Mouse (Mus musculus) limb, embryonic 11.5 days (tissue): ENCODE measurements at regions not wholly inside any gene's neighbourhood (a gene's known extent, or its start where the extent isn't known, plus 50 kb on each side); places are given as distances from the start of the nearest gene placed in this dataset.

Experiments used
- ATAC-seq: fragments of 200-750 bp; cut with Nextera tagmentation; 2 replicates; pipeline ENCODE4 v1.8.0; 2017; ENCODE audit warnings: low read depth; ENCODE audit not compliant: insufficient number of reproducible peaks, low FRiP score, low TSS enrichment
- DNase-seq: peaks from one replicate; pipeline ENCODE4 v3.0.0-alpha.2; 2015; ENCODE audit warnings: low spot score
- H3K27ac ChIP-seq: fragments of 300-500 bp; sonication (generic); replicated peaks from 2 replicates; pipeline ENCODE4 v1.5.1; 2014; ENCODE audit warnings: low read depth, mild to moderate bottlenecking, low read length
- H3K27me3 ChIP-seq: fragments of 300-500 bp; sonication (generic); 2 replicates; pipeline ENCODE4 v1.6.1; 2014; ENCODE audit warnings: mild to moderate bottlenecking, low read length, mixed read lengths; ENCODE audit not compliant: control insufficient read depth, insufficient read depth
- H3K36me3 ChIP-seq: fragments of 300-500 bp; sonication (generic); 2 replicates; pipeline ENCODE4 v1.6.1; 2014; ENCODE audit warnings: mild to moderate bottlenecking, low read length, moderate library complexity, mixed read lengths; ENCODE audit not compliant: control insufficient read depth, insufficient read depth
- H3K4me1 ChIP-seq: fragments of 300-500 bp; sonication (generic); 2 replicates; pipeline ENCODE4 v1.6.1; 2014; ENCODE audit warnings: low read length, mixed read lengths; ENCODE audit not compliant: control insufficient read depth, insufficient read depth
- H3K4me2 ChIP-seq: fragments of 300-500 bp; sonication (generic); 2 replicates; pipeline ENCODE4 v1.6.1; 2014; ENCODE audit warnings: low read depth, mild to moderate bottlenecking, moderate library complexity; ENCODE audit not compliant: severe bottlenecking
- H3K4me3 ChIP-seq: fragments of 300-500 bp; sonication (generic); 2 replicates; pipeline ENCODE4 v1.5.1; 2014; ENCODE audit warnings: low read depth, low read length
- H3K9ac ChIP-seq: fragments of 300-500 bp; sonication (generic); 2 replicates; pipeline ENCODE4 v1.6.1; 2014; ENCODE audit warnings: mild to moderate bottlenecking, low read length
- H3K9me3 ChIP-seq: fragments of 300-500 bp; sonication (generic); 2 replicates; pipeline ENCODE4 v1.6.1; 2016; ENCODE audit warnings: low read length; ENCODE audit not compliant: control insufficient read depth
- WGBS: fragments of 180-500 bp; shearing (Covaris S2); extraction: QIAGEN DNeasy Blood & Tissue Kit; methylation state at CpG from one replicate; pipeline ENCODE4 v1.1.7; 2014; 5-methylcytosine and 5-hydroxymethylcytosine counted together

GRCm38 (mm10) chr13:107530392-107530791 lies 508.5 kb upstream of the Kif2a start:
- Histone ChIP-seq H3K4me1 (no peaks in the 10 kb centered on the region), H3K9ac (no peak overlapping the region), H3K4me2 (no peak overlapping the region), H3K27ac (no peak overlapping the region), H3K36me3 (no peaks in the 10 kb centered on the region), H3K9me3 (no peaks in the 10 kb centered on the region), H3K4me3 (no peak overlapping the region), H3K27me3 (no peaks in the 10 kb centered on the region)
- 88% methylated on average over 1 of the region's 1 CpGs for WGBS
- DNase-seq (no peak), ATAC-seq (no peak)

GRCm38 (mm10) chr13:107528724-107529456 lies 507.0 kb upstream of the Kif2a start:
- no peaks in the 10 kb centered on the region for H3K36me3 ChIP-seq
- H3K4me1 ChIP-seq, result no peaks in the 10 kb centered on the region
- H3K4me2 ChIP-seq, result no peak overlapping the region
- ATAC-seq (no peak), DNase-seq (no peak)
- no peaks in the 10 kb centered on the region for H3K27me3 ChIP-seq
- H3K9ac ChIP-seq, result no peak overlapping the region
- H3K27ac ChIP-seq, result no peak overlapping the region
- H3K9me3 ChIP-seq, result no peaks in the 10 kb centered on the region
- 75% methylated on average over 15 of the region's 15 CpGs for WGBS
- no peak overlapping the region for H3K4me3 ChIP-seq

- H3K27ac ChIP-seq, result no peak overlapping the region
- ATAC-seq, result no peak
- WGBS, result 87% methylated on average over 3 of the region's 3 CpGs
Measured at GRCm38 (mm10) chr13:107522942-107523341, 501.0 kb upstream of the Kif2a start.

GRCm38 (mm10) chr13:107514236-107514635 lies 492.3 kb upstream of the Kif2a start:
- H3K27me3 ChIP-seq, result no peaks in the 10 kb centered on the region
- H3K9ac ChIP-seq, result no peak overlapping the region
- DNase-seq (no peak), ATAC-seq (no peak)
- WGBS, result 91% methylated on average over 3 of the region's 3 CpGs
- H3K27ac ChIP-seq, result no peak overlapping the region
- H3K4me1 ChIP-seq, result no peaks in the 10 kb centered on the region
- H3K4me3 ChIP-seq, result no peak overlapping the region
- H3K36me3 ChIP-seq, result no peaks in the 10 kb centered on the region
- no peaks in the 10 kb centered on the region for H3K9me3 ChIP-seq
- H3K4me2 ChIP-seq, result no peak overlapping the region

More at GRCm38 (mm10) chr13:107522942-107523341, 501.0 kb upstream of the Kif2a start:
- H3K9ac ChIP-seq, result no peak overlapping the region
- H3K36me3 ChIP-seq, result no peaks in the 10 kb centered on the region
- no peak for DNase-seq
- no peaks in the 10 kb centered on the region for H3K4me1 ChIP-seq
- H3K4me2 ChIP-seq, result no peak overlapping the region
- H3K9me3 ChIP-seq, result no peaks in the 10 kb centered on the region
- H3K27me3 ChIP-seq, result no peaks in the 10 kb centered on the region
- H3K4me3 ChIP-seq, result no peak overlapping the region

GRCm38 (mm10) chr13:107513274-107514146 lies 491.6 kb upstream of the Kif2a start:
- DNase-seq (no peak), ATAC-seq (no peak)
- Histone ChIP-seq H3K9ac (no peak overlapping the region), H3K27ac (no peak overlapping the region), H3K4me3 (no peak overlapping the region), H3K4me2 (no peak overlapping the region), H3K9me3 (no peaks in the 10 kb centered on the region), H3K4me1 (no peaks in the 10 kb centered on the region), H3K27me3 (no peaks in the 10 kb centered on the region), H3K36me3 (no peaks in the 10 kb centered on the region)
- 66% methylated on average over 6 of the region's 6 CpGs for WGBS

GRCm38 (mm10) chr13:107507336-107507735 lies 485.4 kb upstream of the Kif2a start:
- Histone ChIP-seq H3K27ac (no peak overlapping the region), H3K9ac (no peak overlapping the region), H3K27me3 (no peaks in the 10 kb centered on the region; the same call in 1 of the 2 replicates), H3K4me2 (no peak overlapping the region), H3K9me3 (no peaks in the 10 kb centered on the region), H3K4me3 (no peak overlapping the region), H3K36me3 (no peaks in the 10 kb centered on the region), H3K4me1 (peaks cover under 1% of the 10 kb centered on the region)
- ATAC-seq, result no peak
- DNase-seq, result no peak
- 49% methylated on average over 3 of the region's 3 CpGs for WGBS

GRCm38 (mm10) chr13:107506832-107507231 lies 484.9 kb upstream of the Kif2a start:
- H3K9me3 ChIP-seq, result no peaks in the 10 kb centered on the region
- H3K4me1 ChIP-seq, result peaks cover 5% of the 10 kb centered on the region
- H3K27me3 ChIP-seq, result no peaks in the 10 kb centered on the region; the same call in 1 of the 2 replicates
- no peak overlapping the region for H3K9ac ChIP-seq
- no peak overlapping the region for H3K27ac ChIP-seq
- no peaks in the 10 kb centered on the region for H3K36me3 ChIP-seq
- DNase-seq, result peak; percentile 36
- H3K4me2 ChIP-seq, result no peak overlapping the region
- H3K4me3 ChIP-seq, result no peak overlapping the region
- WGBS, result 41% methylated on average over 4 of the region's 4 CpGs
- ATAC-seq, result no peak

- H3K9me3 ChIP-seq, result no peaks in the 10 kb centered on the region
- no peak overlapping the region for H3K27ac ChIP-seq
- peaks cover 5% of the 10 kb centered on the region for H3K4me1 ChIP-seq
- ATAC-seq (no peak), DNase-seq (no peak)
- no peaks in the 10 kb centered on the region for H3K36me3 ChIP-seq
- no peak overlapping the region for H3K9ac ChIP-seq
- no peaks in the 10 kb centered on the region; the same call in 1 of the 2 replicates for H3K27me3 ChIP-seq
- H3K4me2 ChIP-seq, result no peak overlapping the region
- H3K4me3 ChIP-seq, result no peak overlapping the region
Measured at GRCm38 (mm10) chr13:107505318-107505717, 483.4 kb upstream of the Kif2a start.
